Mouse (Mus musculus): ENCODE measurements around the gene Gm5617.

Gm5617 gene

DNA sequence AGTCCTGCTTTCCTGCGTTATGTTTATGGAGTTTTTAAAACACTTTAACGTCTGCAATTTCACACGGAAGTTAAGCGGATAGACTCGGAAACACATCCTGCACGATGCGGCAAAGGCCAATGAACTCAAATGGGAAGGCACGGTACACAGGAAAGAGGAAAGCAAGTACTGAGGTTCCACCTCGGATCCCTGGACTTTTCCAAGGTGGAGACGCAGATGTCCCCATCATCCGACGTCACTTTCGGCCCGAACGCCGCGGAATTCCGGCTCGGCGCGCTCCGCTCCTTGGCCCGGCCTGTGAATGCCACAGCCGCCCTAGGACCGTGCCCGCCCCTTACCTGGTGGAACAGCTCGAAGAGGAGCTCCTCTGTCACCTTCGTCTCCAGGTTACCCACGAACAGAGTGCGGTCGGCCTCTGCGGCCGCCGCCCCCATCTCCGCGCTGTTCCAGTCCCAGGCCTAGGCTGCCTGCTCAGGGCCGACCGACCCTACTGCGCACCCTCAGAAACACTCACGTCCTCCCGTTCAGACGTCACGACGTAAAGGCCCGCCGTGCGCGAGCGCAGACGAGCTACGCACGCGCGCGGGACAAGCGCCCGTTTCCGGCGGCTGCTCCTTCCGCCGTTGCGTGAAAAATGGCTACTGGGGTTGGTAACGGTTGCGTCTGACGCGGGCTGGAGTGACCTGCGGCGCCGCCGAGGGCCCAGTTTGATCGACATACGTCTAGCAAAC, at the start of gene Gm5617, which contains the start of gene Rbm7:
TSS of gene Gm5617 (plus strand) at position 626 of the 731 bp plus-strand sequence.
TSS of gene Rbm7 (minus strand) at position 483 of the 731 bp plus-strand sequence.
- under 1% methylated on average over 72 of the region's 72 CpGs for WGBS

DNA sequence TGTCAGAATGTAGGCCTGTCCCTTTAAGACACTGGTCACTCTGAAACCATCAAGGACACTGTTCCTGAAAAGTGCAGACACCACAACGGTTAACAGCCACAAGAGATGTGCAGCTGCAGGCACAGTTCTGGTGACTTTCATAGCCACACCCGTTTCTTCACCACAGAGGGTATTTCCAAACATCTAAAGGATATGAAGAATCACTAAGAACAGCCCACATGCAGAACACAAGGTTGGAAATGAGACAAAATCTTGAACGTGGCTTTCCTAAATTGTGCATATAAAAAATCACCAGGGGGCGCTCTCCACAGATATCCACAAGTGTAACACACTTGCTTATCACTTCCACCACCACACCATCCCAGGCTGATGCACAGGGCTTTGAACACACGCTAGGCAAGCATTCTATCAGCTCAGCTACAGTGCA, 47.4 kb upstream of the Gm5617 start:
- WGBS, result 34% methylated on average over 5 of the region's 5 CpGs

DNA sequence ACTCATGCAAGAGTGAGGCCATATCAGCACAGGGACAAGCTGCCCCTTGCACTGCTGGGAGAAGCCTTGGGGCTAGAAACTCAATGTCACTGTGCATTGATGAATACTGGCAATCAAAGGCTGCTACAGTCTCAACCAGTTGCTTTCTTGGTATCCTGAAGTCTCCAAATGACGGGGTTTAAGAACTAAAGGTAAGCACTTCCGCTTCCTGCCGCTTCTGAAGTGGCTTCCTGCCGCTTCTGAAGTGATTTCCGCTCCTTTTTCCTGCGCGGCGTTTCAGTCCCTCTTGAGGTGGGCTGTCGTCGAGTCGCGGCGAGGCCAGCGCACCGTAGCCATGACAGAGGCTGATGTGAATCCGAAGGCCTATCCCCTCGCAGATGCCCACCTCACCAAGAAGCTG, 45.2 kb upstream of the Gm5617 start:
- 86% methylated on average over 17 of the region's 17 CpGs for WGBS

DNA sequence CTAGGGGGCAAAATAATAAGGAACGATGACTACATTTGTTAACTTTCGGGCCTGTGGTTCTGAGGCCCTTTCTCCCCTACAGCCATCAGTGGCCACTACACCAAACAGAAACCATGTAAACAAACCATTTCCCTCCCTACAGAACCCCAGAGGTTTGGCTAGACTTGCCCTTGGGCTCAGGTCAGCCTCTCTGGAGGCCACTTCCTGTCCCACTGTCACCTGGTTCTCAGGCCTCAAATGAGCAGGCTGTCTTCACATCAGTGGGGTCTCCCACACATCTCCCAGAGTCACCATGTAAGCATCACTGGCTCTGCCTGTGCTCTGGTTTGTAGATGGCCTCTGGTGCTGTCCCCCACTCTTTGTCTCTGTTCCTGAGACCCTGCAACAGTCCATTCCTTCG, 39.3 kb upstream of the Gm5617 start:
- 86% methylated on average over 3 of the region's 3 CpGs for WGBS

DNA sequence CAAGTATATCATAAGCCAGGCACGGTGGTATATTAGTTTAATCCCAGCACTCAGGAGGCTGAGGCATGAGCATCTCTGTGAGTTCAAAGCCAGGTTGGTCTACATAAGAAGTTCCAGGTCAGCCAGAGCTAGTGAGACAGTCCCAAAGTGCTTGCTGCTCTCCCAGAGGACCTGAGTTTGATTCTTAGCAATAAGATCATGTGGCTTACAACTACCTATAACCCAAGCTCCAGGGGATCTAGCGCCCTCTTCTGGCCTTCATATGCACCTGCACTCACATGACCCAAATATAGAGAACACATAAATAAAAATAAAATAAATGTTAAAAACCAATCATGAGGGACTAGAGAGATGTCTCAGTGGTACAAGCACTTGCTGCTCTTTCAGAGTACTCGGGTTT, 36.4 kb upstream of the Gm5617 start:
- WGBS, result 68% methylated on average over 3 of the region's 3 CpGs

DNA sequence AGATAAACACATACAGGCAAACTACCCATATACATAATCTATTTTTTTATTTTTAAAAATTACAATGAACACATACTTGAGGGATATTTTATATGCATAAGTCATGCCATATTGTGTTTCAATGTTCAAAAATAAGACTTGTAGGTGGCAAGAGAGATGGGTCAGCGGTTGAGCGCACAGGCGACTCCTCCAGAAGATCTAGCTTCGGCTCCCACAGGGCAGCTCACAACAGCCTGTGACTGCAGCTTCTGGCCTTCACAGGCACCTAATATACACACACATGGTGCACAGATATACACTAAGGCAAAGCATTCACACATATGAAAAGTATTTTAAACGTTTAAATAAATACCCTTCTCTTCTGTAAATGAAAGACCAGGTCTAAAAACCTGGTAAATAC, 35.9 kb upstream of the Gm5617 start:
- 68% methylated on average over 5 of the region's 5 CpGs for WGBS

DNA sequence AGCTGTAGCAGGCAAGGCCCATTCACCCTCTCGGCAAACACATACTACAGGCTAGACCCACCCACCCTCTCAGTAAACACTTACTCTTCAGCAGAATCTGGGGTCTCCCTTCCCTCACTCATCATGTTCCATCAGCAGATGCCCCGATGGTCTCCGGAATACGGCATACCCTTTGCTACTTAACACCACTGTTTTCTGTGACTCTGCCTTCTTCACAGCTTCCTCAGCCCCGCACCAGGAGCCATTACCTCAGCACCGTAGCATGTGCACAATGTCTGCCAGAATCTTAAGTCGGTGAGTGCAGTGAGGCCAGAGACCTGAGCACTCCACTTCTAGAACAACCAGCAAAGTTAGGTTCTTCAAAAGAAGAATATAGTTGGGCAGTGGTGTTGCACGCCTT, 34.5 kb upstream of the Gm5617 start:
- 95% methylated on average over 8 of the region's 8 CpGs for WGBS

DNA sequence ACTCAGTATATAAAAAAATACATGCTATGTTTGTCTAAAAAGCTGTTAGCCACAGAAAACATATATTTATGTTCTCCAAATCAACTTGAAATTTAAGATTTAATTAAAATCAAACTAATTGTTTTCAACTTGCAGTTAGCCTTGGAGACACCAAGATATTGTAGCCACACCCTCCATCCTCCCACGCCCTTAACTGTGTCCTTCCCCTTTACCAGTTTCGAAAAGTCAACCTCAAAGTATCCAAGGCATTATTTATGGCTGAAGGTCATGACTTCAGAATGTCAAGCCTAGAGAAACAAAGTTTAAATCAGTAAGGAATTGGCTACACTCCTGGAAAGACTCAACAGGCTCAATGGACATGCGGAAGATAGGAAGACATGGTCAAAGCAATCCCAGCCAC, 33.7 kb upstream of the Gm5617 start:
- WGBS, result 77% methylated on average over 3 of the region's 3 CpGs

DNA sequence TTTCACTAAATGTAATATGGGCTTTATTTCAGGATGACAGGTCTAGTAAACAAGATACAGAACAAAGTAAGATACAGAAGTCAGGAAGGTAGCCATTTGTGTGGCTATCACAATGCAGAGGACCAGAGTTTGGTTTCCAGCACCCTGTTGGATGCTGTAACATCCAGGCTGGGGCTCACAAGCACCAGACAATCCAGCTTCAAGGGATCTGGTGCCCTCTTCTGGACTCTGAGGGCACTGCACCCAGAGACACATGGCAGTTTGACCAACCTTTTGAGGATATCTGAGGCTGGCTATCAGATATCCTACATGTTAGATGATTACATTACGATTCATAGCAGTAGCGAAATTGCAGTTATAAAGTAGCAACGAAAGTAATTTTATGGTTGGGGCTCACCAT, 29.6 kb upstream of the Gm5617 start:
- WGBS, result 98% methylated on average over 3 of the region's 3 CpGs

DNA sequence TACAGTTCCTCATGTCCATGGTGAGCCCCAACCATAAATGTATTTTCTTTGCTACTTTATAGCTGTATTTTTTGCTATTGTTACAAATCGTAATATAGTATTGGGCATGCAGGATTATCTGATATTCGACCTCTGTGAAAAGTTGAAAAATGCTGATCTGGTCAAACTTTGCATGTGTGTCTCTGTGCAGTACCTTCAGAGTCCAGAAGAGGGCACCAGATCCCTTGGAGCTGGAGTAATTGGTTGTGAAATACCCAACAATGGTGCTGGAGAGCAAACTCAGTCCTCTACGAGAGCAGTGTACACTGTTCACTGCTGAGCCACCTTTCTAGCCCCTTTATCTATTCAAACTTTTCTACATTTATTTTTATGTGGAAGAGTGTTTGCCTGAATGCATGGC, 28.4 kb upstream of the Gm5617 start:
- 64% methylated on average over 3 of the region's 3 CpGs for WGBS

DNA sequence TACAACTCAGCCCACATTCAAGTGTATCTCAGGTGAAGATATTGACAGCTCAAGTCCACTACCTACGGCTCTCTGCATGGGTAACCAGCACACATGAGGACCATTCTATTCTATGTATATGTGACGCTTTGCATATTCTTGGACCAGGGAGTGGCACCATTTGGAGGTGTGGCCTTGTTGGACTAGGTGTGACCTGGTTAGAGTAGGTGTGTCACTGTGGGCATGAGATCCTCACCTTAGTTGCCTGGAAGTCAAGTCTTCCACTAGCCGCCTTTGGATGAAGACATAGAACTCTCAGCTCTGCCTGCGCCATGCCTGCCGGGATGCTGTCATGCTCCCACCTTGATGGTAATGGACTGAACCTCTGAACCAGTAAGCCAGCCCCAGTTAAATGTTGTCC, 27.8 kb upstream of the Gm5617 start:
- over 99% methylated on average over 5 of the region's 5 CpGs for whole genome bisulfite sequencing

DNA sequence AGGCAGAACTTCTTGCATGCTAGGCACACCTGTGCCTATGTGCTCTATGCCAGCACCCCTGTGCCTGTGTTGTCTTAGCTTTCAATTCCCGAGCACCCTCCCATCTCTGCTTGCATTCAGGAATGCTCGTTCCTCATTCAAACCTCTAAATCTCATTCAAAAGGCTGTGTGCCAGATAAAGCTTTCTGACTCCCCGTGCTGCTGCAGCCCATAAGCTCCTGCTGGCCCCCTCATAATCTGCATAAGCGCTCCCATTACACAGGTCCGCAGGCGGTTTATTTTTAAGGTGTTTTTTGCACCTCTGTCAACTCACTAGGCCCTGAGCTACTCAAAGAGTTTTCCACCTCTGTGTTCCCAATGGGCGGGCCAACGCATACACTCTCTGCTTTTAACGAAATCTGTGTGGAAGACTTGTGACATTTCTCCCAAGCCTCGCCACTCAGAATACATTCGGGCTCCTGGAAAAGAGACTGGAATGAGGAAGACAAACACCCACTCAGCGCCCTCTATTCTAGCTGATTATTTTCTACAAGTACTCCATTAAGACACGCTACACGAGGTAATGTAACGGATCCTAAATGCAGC, 22.7 kb upstream of the Gm5617 start:
- WGBS, result 56% methylated on average over 15 of the region's 15 CpGs

DNA sequence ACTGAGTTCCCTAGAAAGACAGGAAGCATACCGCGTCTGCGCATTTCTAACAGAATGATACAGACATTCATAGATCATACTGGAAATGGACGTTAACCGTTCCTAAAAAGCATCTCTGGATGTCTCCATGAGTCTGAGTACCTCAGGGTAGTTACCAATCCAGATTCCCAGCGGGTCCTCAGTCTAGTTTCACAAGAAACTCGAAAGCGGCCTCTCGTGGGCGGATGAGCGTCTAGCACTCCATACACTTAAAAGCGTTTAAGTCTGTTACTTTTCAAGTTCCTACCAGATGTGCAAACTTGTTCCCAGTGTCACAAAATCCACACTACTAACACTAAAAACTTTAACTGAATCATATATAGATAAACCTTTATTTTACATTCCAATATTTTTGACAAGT, 22.1 kb upstream of the Gm5617 start:
- WGBS, result 61% methylated on average over 12 of the region's 12 CpGs

DNA sequence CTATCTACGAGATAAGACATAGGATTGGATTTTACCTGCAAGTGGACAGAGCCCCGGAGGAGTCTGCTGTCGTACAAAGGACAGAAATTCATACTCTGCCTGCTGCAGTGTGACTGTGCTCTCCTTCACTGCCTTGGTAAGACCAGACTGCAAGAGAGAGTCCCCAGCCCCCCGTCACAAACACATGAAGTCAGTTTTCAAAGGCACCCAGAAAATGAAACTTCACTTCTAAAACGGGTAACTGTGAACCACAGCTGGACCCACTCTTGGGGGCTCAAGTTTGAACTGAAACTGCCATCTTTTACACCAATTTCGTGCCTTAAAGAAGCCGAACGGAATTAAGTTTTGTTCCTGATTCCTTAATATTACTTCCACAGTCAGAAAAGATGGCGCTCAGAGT, 20.9 kb upstream of the Gm5617 start:
- 94% methylated on average over 9 of the region's 9 CpGs for WGBS

DNA sequence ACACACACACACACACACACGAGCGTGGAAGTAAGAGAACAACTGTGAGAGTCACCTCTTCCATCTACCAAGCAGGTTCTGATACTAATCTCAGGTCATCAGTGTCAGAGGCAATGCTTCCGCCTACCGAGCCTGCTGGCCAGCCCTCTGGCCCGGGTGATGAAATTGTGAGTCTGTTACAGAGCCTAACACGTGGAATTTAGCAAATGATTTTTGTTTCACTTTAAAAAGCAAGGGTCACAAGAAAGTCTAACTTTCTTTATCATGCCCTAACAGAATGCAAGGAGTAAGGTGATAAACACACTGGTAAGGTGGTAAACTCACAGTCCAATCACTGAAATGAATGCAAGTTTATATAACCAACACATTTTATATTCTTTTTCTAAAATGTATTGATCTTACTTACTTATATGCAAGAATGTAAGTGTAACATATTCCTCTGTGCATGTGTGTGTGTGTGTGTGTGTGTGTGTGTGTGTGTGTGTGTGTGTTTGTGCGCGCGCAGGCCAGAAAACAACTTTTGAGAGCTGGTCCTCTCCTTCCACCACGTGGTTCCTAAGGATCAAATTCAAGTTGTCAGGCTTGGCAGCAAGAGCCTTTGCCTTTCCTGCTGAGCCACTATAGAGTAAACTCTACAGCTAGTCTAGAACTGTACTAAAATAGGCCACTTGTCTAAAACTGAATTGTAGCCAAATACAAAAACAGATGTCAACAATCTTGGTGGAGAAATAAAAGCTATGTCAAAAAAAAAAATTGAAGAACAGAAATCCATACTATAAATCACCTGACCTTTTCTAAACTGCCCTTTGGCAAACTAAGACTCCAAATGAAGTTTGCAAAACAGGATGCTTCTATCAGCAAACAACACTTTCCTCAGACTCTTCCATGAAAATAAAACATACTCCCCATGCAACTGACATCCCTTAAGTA, 18.7 kb upstream of the Gm5617 start:
- WGBS, result 92% methylated on average over 10 of the region's 10 CpGs

DNA sequence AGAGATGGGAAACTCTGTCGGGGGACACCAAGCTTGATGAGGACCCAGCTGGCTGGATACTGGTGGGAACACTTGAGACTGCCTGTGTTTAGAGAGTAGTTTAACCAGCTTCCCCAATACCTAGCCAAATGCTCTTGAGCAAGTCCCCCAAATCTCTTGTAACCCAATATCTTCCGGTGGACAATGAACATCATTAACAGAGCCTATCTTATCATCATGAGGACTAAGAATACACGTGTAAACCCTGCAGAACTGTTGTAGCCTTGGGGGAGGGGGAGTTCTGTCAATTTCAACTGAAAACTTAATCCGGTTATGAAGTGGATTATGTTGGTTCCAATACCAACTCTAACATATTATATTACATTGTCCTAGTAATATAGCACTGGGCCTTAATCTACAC, 16.4 kb upstream of the Gm5617 start:
- 91% methylated on average over 4 of the region's 4 CpGs for WGBS

DNA sequence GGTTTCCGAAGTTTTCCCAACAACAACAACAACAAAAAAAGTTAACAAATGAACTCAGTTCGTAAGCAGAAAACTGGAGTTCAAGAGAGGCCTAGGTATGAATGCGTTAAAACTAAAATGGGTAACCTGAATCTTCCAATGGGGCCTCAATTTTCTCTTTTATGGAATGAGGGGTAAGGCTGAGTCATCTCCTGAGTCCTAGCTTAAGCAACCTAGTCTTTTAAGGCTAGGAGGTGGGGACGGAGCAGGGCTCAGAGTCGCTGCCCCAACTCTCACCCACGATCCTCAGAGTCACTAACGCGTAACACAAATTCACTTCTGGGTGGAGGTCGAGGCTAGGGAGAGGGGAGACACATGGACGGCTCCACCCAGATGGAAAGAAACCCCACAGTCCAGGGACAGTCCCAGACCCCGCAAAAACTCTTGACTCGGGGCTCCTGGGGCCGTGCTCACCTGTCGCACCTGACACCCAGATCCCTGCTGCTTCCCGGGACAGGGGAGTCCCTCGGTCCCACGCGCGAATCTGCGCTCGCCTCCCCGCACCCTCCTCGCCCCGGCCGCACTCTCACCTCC, 15.3 kb upstream of the Gm5617 start:
- WGBS, result 4% methylated on average over 25 of the region's 25 CpGs

DNA sequence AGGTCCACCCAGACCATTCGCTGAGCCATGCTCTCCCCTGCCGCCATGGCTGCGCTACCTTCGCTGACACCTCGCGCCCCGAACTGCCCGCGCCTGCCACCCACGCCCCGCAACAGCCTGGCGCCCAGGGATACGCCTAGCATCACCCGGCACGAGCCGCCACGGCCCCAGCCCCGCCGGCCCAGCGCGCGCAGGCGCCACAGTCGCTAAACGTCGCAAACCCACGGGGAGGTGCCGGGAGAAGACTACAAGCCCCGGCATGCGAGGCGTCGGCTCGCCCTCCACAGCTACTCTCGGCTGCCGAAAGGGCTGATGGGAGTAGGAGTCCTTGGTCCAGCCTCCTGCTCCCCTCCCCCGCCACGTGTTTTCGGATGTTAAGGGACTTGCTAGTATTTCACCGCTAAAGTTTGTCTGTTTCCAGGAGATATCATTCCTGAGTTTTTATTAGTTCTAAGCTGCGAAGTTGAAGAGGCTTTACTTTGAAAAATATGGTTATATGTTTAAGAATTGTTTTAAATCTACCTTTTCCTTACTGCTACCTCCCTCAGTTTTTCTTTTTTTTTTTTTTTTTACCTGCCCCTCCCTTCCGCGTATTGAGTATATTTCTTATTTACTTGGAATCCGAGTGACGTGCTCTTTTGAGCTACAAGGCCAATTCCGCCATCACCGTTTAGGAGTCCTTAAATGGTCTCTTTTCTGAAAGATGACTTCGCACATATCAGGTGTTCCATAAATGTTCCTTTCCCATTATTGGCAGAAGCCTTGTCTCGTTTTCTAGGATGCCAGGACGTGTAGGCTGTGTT, 14.6 kb upstream of the Gm5617 start, which contains the start of gene Rexo2:
TSS of gene Rexo2 (minus strand) at position 213 of the 803 bp plus-strand sequence.
- WGBS, result under 1% methylated on average over 49 of the region's 49 CpGs

DNA sequence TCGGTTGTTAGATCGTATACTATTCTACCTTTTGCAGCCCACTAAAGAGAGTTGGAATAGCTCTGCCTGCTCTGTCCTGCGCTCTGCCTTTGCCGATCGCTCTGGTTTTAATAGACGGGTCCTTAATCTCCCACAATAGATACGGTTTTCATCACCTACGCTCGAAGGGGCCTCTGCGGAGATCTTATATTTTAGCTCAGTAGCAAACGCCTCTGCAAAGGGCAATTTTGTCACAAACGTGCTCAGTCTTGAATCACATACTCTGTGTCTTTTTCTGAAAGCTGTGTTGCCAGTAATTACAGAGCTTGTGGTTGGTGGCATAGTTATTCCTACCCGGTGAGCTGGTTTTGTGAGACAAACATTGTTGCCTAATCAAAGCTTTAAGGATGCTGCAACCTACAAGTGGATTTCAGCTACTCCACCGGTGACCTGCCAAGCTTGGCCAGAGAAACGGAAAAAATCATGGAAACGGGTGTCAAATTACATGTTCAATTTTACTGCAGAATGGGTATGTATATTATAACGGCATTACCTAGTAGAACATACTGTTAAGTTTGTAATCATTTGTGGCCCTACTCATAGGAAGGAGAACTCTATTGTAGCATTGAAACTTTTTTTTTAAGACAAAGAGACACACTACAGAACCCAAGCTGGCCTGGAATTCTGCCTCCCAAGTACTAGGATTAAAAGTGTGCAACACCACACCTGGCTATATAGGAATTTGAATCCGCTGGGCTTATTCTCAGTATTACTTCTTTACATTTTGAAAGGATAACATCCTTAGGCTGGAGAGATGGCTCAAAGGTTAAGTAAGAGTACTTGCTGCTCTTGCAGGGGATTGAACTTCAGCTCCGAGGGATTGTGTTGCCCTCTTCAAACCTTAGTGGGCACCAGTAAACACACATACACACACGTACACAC, 13.8 kb upstream of the Gm5617 start:
- WGBS, result 26% methylated on average over 20 of the region's 20 CpGs

DNA sequence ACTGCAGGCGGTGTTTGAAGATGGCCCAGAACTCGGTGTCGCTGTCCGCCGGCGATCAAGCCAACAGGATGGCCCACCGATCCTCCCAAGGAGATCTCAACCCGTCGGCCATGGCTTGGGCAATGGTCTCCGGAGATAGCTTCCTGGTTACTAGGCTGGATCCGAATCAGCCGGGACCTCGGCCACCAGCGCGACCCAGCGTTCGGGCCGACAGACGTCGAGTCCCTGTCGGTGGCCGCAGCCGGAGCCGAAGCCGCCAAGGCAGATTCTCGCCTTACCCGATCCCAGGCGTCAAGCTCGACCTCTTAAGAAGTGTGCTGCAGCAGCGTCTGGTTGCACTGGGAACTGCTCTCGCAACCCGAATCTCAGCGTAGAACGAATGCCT, 298 bp downstream of the Gm5617 start:
- 4% methylated on average over 34 of the region's 34 CpGs for WGBS
